Mouse (Mus musculus) embryonic facial prominence, embryonic 10.5 days (tissue): Measurements from ENCODE around the gene Bsdc1. TPM values are rescaled to one million over a fixed set of nuclear protein-coding genes. Genes with fewer than 3 reads are reported as not detected.
"Not testable (repeated sequence)": the region's sequence is repeated elsewhere in the genome, so short reads cannot be mapped to it uniquely, and the experiment has no call there.

Experiments
- DNase-seq: peaks from one replicate; pipeline ENCODE4 v3.0.0-alpha.2; 2017; ENCODE audit warnings: low spot score
- H3K27ac ChIP-seq: fragments of 300-500 bp; sonication (generic); replicated peaks from 2 replicates; pipeline ENCODE4 v1.5.1; 2016; ENCODE audit warnings: mild to moderate bottlenecking
- H3K27me3 ChIP-seq: fragments of 300-500 bp; sonication (generic); replicated peaks from 2 replicates; pipeline ENCODE4 v1.6.1; 2016; ENCODE audit warnings: low read depth, mild to moderate bottlenecking; ENCODE audit not compliant: poor library complexity, severe bottlenecking
- H3K36me3 ChIP-seq: fragments of 300-500 bp; sonication (generic); replicated peaks from 2 replicates; pipeline ENCODE4 v1.6.1; 2016; ENCODE audit warnings: mild to moderate bottlenecking, moderate library complexity
- H3K4me1 ChIP-seq: fragments of 300-500 bp; sonication (generic); 2 replicates; pipeline ENCODE4 v1.6.1; 2016
- H3K4me3 ChIP-seq: fragments of 300-500 bp; sonication (generic); 2 replicates; pipeline ENCODE4 v1.5.1; 2016; ENCODE audit warnings: mild to moderate bottlenecking, moderate library complexity
- H3K9me3 ChIP-seq: fragments of 300-500 bp; sonication (generic); 2 replicates; pipeline ENCODE4 v1.6.1; 2016; ENCODE audit warnings: mild to moderate bottlenecking
- WGBS: fragments of 180-500 bp; shearing (Covaris S2); methylation state at CpG from one replicate; pipeline ENCODE4 v1.1.7; 2016; 5-methylcytosine and 5-hydroxymethylcytosine counted together
- polyA plus RNA-seq: library from polyadenylated mRNA; unstranded; fragments of >200 nt; fragmentation: Nextera tagmentation; extraction: Ambion mirVana; gene quantifications from 2 replicates; pipeline ENCODE4 v1.2.1, GENCODE M21; 2016

Bsdc1 gene
- polyA plus RNA-seq, 1 experiment from 2014 or later: 21.5 TPM

DNA sequence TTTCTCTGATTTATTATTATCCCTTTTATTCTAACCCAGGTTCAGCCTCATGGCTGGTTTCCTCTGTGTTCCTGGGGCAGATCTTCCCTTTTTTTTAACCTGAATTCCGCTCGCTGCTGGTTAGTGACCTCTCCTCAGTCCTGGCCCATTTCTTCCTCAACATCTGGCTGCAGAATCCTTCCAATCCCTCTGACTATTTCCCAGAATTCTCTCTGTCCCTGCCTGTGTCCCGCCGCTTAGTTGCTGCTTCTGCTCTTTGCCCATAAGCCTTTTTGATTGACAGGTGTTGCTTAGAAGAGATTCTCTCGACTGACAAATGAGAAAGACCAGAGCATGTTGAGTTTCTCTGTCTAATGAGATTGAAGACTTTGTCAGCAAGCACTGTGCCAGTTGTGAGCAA is 5.3 kb upstream of the Bsdc1 start:
- no peak for DNase-seq
- Histone ChIP-seq H3K27me3 (no peaks in the 10 kb centered on the region), H3K36me3 (no peaks in the 10 kb centered on the region), H3K27ac (no peak overlapping the region), H3K4me3 (no peak overlapping the region), H3K9me3 (no peaks in the 10 kb centered on the region), H3K4me1 (peaks cover 3% of the 10 kb centered on the region)
- WGBS: 60% methylated on average over 5 of the region's 5 CpGs

DNA sequence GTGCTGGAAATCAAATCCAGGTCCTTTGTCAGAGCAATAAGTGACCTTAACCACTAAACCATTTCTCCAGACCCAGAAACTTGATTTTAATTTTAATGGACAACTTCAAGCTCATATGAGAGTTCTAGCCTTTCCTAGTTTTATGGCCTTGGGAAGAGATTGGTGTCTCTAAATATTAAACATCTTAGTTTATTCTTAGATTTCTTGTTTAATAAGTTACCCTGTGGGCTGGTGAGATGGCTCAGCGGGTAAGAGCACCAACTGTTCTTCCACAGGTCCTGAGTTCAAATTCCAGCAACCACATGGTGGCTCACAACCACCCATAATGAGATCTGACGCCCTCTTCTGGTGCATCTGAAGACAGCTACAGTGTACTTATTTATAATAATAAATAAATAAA is 4.1 kb upstream of the Bsdc1 start:
- not testable (repeated sequence) for H3K4me1 ChIP-seq, H3K27ac ChIP-seq, H3K27me3 ChIP-seq, H3K9me3 ChIP-seq, H3K4me3 ChIP-seq, H3K36me3 ChIP-seq, DNase-seq
- 73% methylated on average over 2 of the region's 2 CpGs for WGBS

DNA sequence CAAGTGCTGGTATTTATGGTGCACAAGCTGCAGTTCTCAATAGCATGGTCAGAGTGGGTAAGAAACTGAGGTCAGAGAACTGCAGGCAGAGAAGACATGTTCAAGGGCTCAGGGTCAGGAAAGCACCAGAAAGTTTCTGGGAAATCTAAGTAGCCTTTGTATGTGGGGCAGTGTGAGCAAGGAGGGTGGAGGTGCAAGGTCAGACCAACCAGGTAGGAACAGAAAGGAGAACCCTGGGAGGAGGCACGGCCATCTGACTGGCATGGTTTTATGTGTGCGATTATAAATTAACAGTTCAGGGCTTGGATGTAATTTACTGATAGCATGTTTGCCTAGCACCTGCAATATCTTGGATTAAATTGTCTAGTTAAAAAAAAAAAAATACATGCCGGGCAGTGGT is 1.7 kb upstream of the Bsdc1 start:
- no peak for DNase-seq
- H3K4me3 ChIP-seq: no peak overlapping the region
- WGBS: 93% methylated on average over 3 of the region's 3 CpGs
- H3K27ac ChIP-seq: no peak overlapping the region
- H3K9me3 ChIP-seq: no peaks in the 10 kb centered on the region
- no peaks in the 10 kb centered on the region for H3K27me3 ChIP-seq
- H3K4me1 ChIP-seq: peaks cover 15% of the 10 kb centered on the region
- H3K36me3 ChIP-seq: peaks cover 6% of the 10 kb centered on the region; the same call in 1 of the 2 replicates

DNA sequence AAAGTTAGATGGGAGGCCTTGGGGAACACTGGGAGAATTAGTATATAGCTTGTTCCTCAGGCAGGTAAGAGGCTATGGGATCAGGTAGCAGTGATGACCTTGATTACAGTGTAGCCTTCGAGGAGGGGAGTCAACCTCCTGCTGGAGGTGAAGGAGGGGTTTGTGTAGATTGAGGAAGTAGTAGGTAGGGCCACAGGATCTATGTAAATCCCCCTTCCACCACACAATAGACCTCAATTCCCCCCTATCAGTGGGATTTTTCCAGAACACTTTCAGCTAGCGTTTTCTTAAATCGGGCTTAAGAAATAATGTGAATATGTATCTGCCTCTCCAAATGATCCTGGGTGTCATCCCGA is 576 bp upstream of the Bsdc1 start:
- DNase-seq: no peak
- WGBS: 0% methylated on average over 4 of the region's 4 CpGs
- Histone ChIP-seq H3K4me3 (peak overlapping the region; percentile 91), H3K27ac (peak overlapping the region; percentile 86), H3K9me3 (no peaks in the 10 kb centered on the region), H3K4me1 (peaks cover 15% of the 10 kb centered on the region), H3K36me3 (peaks cover 15% of the 10 kb centered on the region), H3K27me3 (no peaks in the 10 kb centered on the region)

DNA sequence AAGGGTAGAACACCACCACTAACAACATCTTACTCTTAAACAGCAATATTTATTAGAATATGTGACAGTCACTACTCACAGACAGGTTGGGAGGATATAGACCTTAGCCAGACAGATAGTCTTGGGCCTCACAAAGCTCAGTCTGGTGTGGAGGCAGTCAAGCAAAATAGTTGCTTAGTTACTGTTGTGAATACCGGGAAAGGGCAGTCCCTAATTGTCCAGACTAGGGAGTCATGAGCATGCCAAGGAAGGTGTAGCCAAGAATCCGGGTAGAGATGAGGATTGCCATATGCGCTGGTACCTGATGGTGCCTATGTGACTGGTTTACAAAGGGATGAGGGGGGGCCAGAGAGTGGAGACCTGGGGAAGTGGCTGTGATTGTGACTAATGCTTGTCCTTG is 737 bp downstream of the Bsdc1 start:
- WGBS: 47% methylated on average over 3 of the region's 3 CpGs
- DNase-seq: no peak
- peaks cover 29% of the 10 kb centered on the region for H3K36me3 ChIP-seq
- peak overlapping the region; percentile 91 for H3K4me3 ChIP-seq
- H3K4me1 ChIP-seq: peaks cover 15% of the 10 kb centered on the region
- no peaks in the 10 kb centered on the region for H3K27me3 ChIP-seq
- H3K9me3 ChIP-seq: no peaks in the 10 kb centered on the region
- peak overlapping the region; percentile 86 for H3K27ac ChIP-seq

DNA sequence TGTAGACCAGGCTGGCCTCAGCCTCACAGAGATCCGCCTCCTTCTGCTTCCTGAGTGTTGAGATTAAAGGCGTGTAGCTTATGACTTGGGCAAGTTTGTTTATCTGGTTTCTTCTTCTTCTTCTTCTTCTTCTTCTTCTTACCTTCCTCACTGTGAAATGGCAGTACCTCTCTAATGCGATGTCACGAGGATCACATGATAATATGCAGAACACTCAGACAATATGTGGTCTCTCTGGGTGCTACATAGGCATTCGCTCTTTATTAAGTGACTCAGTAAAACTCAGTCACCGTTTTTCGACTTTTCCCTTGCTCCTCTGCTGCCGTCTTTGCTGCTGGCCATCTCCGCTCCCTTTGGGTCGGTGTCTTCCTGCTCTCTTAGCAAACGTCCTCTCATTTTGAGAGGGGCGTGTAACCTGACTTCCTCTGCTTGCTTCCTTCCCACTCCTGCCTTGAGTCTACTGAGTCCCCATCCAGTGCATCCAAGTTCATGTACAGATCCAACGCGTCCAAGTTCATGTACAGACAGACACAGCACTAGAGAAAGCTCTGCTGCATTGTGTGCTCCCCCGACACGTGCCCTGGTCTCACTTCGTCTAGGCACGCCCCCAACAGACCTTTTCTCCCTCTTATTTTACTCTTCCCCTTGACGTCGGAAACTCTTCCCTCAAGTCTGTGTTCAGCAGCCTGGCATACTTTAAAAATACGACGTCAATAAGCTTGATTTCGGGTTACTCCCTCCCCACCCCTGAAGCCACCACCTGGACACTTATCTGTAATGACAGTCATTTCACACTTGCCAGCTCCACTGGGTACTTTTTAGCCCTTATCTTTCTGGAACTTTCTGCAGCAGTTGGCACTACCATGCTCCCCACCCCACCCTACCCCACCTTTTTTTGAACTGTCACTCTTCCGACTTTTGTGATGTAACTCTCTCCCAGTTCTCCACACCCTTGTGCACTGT is 2.0 kb downstream of the Bsdc1 start:
- H3K9me3 ChIP-seq: no peaks in the 10 kb centered on the region
- H3K27me3 ChIP-seq: no peaks in the 10 kb centered on the region
- DNase-seq: no peak
- H3K27ac ChIP-seq: no peak overlapping the region
- WGBS: 87% methylated on average over 24 of the region's 24 CpGs
- H3K4me3 ChIP-seq: no peak overlapping the region
- H3K4me1 ChIP-seq: peaks cover 15% of the 10 kb centered on the region
- H3K36me3 ChIP-seq: peaks cover 41% of the 10 kb centered on the region

DNA sequence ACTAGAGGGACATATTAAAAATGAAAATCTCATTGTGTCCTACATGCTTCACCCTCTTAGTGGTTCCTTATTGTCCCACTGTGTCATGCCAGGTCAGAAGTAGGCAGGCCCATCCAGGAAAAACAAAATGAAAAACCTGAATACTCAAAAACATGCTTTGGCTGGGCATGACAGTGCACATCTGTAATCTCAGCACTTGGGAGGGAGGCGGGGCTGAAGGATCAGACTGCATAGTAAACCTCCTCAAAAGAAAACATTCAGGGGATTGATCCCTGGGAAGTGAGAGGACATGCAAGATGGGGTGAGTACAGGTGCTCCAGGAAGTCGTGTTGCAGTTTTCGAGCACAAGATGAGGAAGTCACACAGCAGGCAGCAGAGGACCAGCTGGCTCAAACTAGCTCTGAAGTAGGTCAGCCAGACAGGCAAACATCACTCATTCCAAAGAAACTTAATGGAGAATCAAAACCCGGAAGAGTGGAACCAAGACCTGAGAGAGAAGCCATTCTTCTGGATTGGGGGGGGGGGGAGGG is 3.0 kb downstream of the Bsdc1 start:
- no peak overlapping the region for H3K4me3 ChIP-seq
- peaks cover 15% of the 10 kb centered on the region for H3K4me1 ChIP-seq
- no peak for DNase-seq
- H3K36me3 ChIP-seq: peaks cover 51% of the 10 kb centered on the region
- H3K9me3 ChIP-seq: no peaks in the 10 kb centered on the region
- no peaks in the 10 kb centered on the region for H3K27me3 ChIP-seq
- H3K27ac ChIP-seq: no peak overlapping the region
- WGBS: 84% methylated on average over 4 of the region's 4 CpGs

DNA sequence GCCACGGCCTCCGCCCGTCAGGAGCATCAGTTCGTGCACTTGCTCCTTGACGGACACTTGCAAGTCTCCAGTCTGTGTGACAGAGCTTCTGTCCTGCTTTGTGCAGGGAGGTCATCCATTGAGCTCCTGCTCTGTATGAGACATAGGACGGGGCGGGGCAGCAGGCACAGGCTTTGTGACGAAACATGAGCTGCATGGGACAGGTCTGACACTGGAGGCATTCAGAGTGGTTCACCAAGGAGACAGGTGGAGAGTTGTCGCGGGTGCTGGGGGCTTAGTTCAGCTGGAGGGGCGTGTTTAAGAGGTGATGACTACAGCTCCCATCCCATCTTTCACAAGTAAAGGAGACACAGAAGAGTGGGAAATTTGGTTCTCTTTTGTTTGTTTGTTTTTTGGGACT is 14.7 kb downstream of the Bsdc1 start:
- H3K36me3 ChIP-seq: peaks cover 96% of the 10 kb centered on the region
- H3K27ac ChIP-seq: no peak overlapping the region
- H3K4me3 ChIP-seq: no peak overlapping the region
- no peaks in the 10 kb centered on the region for H3K27me3 ChIP-seq
- 89% methylated on average over 11 of the region's 11 CpGs for WGBS
- DNase-seq: no peak
- no peaks in the 10 kb centered on the region for H3K9me3 ChIP-seq
- no peaks in the 10 kb centered on the region for H3K4me1 ChIP-seq

DNA sequence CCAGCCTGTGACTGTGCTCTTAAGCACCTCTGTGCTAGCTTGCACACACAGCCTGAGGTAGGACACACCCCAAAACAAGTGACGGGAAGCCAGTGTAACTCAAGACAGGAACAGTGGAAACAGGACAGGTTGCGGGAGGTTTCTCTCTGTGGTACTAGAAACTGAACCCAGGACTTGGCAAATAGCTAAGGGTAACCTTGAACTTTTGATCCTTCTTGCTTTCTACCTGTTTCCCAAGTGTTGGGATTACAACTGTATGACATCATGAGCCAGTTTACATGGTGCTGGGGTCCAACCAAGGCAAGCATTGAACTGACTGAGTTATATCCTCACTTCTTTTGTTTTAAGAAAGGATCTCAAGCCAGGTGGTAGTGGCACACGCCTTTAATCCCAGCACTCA is 18.5 kb downstream of the Bsdc1 start:
- Histone ChIP-seq H3K4me1 (peaks cover 10% of the 10 kb centered on the region), H3K27me3 (no peaks in the 10 kb centered on the region), H3K9me3 (no peaks in the 10 kb centered on the region), H3K4me3 (no peak overlapping the region), H3K27ac (no peak overlapping the region), H3K36me3 (peaks cover 98% of the 10 kb centered on the region)
- no peak for DNase-seq
- 90% methylated on average over 3 of the region's 3 CpGs for WGBS

DNA sequence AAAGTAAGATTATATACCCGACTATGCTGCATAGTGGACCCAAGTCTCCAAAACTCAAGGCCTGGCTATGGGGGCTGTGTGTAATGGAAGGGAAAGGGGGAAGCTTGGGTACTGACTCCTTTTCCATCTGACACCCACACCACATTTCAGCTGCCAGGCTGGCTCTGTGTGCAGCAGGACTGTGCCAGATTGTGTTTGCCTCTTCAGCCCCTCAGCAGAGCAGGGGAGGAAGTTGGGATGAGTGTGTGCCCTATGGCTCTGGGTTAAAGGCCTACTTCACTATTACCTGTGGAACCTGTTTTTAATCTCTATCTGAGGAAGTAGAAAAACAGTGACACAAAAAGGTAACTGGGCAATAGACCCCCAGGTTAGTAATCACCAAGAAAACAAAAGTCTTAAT is 19.7 kb downstream of the Bsdc1 start:
- Histone ChIP-seq H3K4me3 (no peak overlapping the region), H3K9me3 (no peaks in the 10 kb centered on the region), H3K4me1 (peaks cover 10% of the 10 kb centered on the region), H3K27ac (no peak overlapping the region), H3K36me3 (peaks cover 99% of the 10 kb centered on the region), H3K27me3 (no peaks in the 10 kb centered on the region)
- DNase-seq: no peak
- WGBS: 83% methylated on average over 1 of the region's 1 CpGs

DNA sequence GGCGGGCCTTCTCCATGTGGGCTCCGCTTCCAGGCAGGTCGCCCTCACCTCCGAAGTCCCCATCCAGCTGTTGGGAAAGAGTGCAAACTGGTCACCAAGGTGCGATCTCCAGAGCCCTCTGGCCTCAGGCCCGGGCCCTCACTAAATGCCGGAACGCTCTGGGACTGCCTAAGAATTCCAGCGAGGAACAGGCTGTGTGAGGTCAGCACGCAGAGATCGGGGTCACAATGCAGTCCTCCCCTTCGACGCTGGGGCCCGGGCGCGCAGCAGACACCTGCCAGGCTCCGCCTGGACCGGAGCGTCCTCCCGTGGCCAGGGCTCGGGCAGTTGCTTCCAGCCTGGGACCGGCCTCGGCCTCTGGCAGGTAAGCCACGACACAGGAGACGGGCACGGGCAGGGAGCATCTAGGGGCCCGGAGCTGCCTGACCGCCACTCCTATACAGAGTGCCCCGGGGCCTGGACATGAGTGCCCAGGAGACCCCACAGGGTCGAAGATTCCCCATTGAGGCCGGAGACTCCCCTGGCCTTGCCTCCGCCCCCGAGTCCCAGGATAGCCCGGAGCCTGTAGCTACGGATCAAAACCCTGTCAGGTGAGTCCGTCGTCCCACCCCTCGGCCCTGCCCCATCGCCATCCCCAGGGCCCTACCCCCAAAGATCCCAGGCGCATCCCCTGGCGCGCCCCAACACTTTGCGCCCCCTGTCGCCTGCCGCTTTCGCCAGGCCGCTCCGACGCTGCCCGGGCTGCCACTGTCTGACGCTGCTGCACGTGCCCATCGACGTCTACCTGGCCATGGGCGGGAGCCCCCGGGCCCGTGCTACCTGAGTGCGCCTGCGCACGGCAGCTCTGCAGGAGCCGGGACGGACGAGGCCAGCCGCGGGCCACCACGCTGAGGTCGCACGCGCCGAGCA is 29.8 kb downstream of the Bsdc1 start, which contains the start of the genes Tssk3 and Fam229a:
Gene Tssk3, minus strand, starts transcription at position 51 of the 909 bp plus-strand sequence.
Gene Fam229a, plus strand, starts transcription at position 219 of the 909 bp plus-strand sequence.
- Histone ChIP-seq H3K36me3 (peaks cover 35% of the 10 kb centered on the region), H3K4me3 (peak within 1 kb of the TSS; percentile 51), H3K27ac (0 out of 2 replicates have a peak within 1 kb of the TSS, but pooled peaks have one; percentile 11), H3K27me3 (peaks cover 41% of the 10 kb centered on the region), H3K4me1 (peaks cover 28% of the 10 kb centered on the region), H3K9me3 (no peaks in the 10 kb centered on the region)
- WGBS: 3% methylated on average over 70 of the region's 70 CpGs
- DNase-seq: peak; percentile 67

DNA sequence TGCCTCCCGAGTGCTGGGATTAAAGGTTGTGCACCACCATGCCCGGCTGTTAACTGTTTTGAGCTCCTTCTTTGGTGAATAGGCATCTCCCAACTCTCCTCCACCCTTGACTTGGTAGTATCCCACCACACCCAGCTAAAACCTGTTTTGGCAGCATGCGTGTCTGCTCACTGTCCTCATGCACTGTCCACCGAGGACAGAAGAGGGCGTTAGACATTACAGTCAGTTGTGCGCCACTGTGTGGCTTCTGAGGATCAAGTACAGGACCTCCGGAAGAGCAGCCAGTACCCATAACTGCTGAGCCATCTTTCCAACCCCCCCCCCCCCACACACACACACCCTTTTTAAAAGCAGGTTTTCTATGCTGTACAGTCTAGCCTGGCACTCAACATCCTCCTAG is 33.3 kb downstream of the Bsdc1 start:
- Histone ChIP-seq H3K27me3 (peaks cover 38% of the 10 kb centered on the region), H3K36me3 (peaks cover 1% of the 10 kb centered on the region; the same call in 1 of the 2 replicates), H3K4me1 (peaks cover 48% of the 10 kb centered on the region), H3K9me3 (no peaks in the 10 kb centered on the region), H3K4me3 (no peak overlapping the region), H3K27ac (no peak overlapping the region)
- DNase-seq: no peak
- 79% methylated on average over 7 of the region's 7 CpGs for WGBS
